Comparison of ENCODE assay signal across 8 mouse cellular contexts in genomic region chr5:114822796-114823688, GRCm38 (mm10). TPM values are rescaled to one million over a fixed set of nuclear protein-coding genes. Genes with fewer than 3 reads are reported as not detected.
A peak's percentile ranks its signal among the peaks of the same experiment; 100 is the strongest.
DNase-seq lines count a peak whose midpoint lies in the region; ATAC-seq and TF ChIP-seq lines count a peak whose summit lies in the region.

TSS of gene 1500011B03Rik (minus strand) at chr5:114823468.

- WGBS in hindbrain, embryonic 12.5 days = 8% methylated on average over 50 of the region's 53 CpGs

- no peak for DNase-seq in Patski (ENCODE audit: low read depth, low spot score)
- peak; percentile 75 for DNase-seq in cerebellum, adult 9-11 months
- DNase-seq in layer of hippocampus, postnatal 25 days (ENCODE audit: extremely low spot score in 1 of 2, low spot score in 1 of 2) = peak; percentile 64 to 70
- DNase-seq in lung, postnatal 14 days = peak; percentile 68
- peak; percentile 73 for DNase-seq in ovary, postnatal 36 days (ENCODE audit: low spot score)
- peak; percentile 84 for DNase-seq in thymus, postnatal 14 days

- no peak for TF ChIP-seq CTCF in Patski (IDR thresholded peaks at IDR 0.05)

- H3K4me2 ChIP-seq in hindbrain, embryonic 12.5 days (replicated peaks) = peak within 1 kb of the TSS; percentile 65

- POLR2A ChIA-PET in Patski (lab: Charles Lee) = no interaction called here

- ATAC-seq in Patski = no peak
- peak; percentile 82 for ATAC-seq in frontal cortex, adult (ENCODE audit: low TSS enrichment)
- ATAC-seq in hindbrain, embryonic 12.5 days (ENCODE audit: low FRiP score) = peak; percentile 90

- 0 out of 2 replicates have a peak, but pooled peaks cover 3% of the 10 kb centered on the region for H3K36me3 ChIP-seq in hindbrain, embryonic 12.5 days

- CTCF ChIA-PET in Patski (lab: Charles Lee) = no interaction called here

- in situ Hi-C loops in Patski (cut with MboI; ENCODE audit: low pct_unique_long_range_greater_than_20kb) = no loop called here

- H3K9ac ChIP-seq in hindbrain, embryonic 12.5 days = peak within 1 kb of the TSS; percentile 90

- no peaks in the 10 kb centered on the region for H3K27me3 ChIP-seq in Patski
- H3K27me3 ChIP-seq in hindbrain, embryonic 12.5 days = no peaks in the 10 kb centered on the region

- H3K27ac ChIP-seq in hindbrain, embryonic 12.5 days = peak within 1 kb of the TSS; percentile 80

- peaks cover 7% of the 10 kb centered on the region for H3K4me1 ChIP-seq in hindbrain, embryonic 12.5 days

- peak within 1 kb of the TSS; percentile 75 for H3K4me3 ChIP-seq in hindbrain, embryonic 12.5 days

- no peaks in the 10 kb centered on the region for H3K9me3 ChIP-seq in hindbrain, embryonic 12.5 days (replicated peaks)

RNA-seq across cellular contexts. Expression of gene 1500011B03Rik, which starts in this region (rescaled TPM):
- polyA plus RNA-seq in Patski (2021) = 40.7 TPM
- 165 TPM in 2 replicates for polyA plus RNA-seq in hindbrain, embryonic 12.5 days (2016; fragmentation: Nextera tagmentation; extraction: Ambion mirVana)
- total RNA-seq in layer of hippocampus, postnatal 25 days (2021) = 100 to 1,000 TPM; 162 to 172 TPM
